Mouse (Mus musculus): ENCODE results near the gene Gas2l3. TPM values are rescaled to one million over a fixed set of nuclear protein-coding genes. Genes with fewer than 3 reads are reported as not detected.

Gene Gas2l3
- polyA plus RNA-seq, 1 experiment from 2014 or later, result 5.2 TPM

DNA sequence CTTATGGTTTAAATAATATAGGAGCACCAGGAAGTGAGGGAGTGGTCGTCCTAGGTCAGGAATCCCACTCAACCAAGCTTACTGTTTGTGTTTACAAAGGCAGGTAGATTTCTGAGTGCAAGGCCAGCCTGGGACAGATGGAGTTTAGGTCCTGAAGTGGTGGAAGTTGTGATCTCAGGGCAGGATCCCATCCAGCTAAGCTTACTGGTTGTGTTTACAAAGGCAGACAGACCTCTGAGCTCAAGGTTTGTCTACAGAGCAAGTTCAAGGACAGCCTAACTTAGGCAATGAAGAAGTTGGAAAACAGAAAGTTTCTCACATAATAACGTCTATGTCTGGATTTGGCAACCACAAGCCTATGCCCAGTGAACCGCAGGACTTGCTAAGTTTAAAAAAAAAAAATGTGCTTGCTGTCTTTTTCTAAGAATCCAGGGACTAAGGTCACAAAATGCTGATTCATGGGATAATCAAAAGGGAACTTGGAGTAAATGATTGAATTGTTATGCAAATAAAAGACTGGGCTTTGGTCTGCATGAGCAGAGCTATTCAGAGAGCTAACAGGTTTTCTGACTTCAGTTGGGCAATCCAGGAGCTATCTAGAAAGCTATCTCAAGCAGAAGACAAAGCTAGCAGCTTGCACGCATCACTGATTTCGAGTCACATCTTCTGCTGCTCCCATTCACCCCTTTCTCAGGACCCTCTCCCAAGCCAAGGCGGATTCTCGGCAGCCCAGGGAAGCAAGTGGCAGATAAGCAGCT lies 27.0 kb upstream of the Gas2l3 start:
- Histone ChIP-seq H3K27me3 (no peaks in the 10 kb centered on the region), H3K4me3 (replicated peaks) (no peak overlapping the region), H3K27ac (replicated peaks) (no peak overlapping the region), H3K36me3 (replicated peaks) (0 out of 2 replicates have a peak, but pooled peaks cover 4% of the 10 kb centered on the region), H3K9me3 (replicated peaks) (no peaks in the 10 kb centered on the region), H3K4me1 (replicated peaks) (no peaks in the 10 kb centered on the region), H3K9ac (no peak overlapping the region), H3K4me2 (no peak overlapping the region)
- WGBS (ENCODE audit: insufficient replicate concordance), result 56% methylated on average over 7 of the region's 7 CpGs
- ATAC-seq (ENCODE audit: insufficient read depth), result no peak

DNA sequence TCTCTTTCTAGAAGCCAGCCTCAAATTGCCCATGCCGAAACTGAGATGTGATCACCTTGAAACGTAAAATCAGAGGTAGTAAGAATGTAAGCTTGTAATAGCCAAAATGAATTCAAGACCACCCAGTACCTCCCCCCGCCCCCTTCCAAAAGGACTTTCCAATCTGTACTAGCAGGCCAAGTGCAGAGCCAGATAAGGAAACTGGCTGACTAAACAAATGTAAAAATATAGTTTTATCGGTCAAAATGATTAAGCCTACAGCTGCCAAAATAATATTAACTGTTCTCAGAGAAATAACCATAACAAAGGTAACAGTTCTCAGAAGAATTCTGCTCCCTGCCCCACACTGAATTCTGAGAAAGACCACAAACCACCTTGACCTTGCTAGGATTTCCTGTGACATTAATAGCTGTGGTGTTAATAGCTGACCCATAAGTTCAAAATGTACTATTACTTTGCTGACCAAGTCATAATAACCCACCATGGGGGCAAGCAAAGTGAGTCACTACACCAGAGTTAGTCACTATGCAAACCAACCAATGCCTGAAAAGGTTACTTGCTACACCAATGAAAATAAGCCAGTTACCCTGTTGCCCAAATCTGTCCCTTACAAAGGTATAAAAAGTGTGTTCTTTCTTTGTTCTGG lies 21.1 kb upstream of the Gas2l3 start:
- H3K9ac ChIP-seq, result no peak overlapping the region
- ATAC-seq (ENCODE audit: insufficient read depth), result no peak
- no peak overlapping the region for H3K4me3 ChIP-seq (replicated peaks)
- H3K4me2 ChIP-seq, result no peak overlapping the region
- H3K27me3 ChIP-seq, result no peaks in the 10 kb centered on the region
- no peaks in the 10 kb centered on the region for H3K4me1 ChIP-seq (replicated peaks)
- WGBS (ENCODE audit: insufficient replicate concordance), result 53% methylated on average over 4 of the region's 4 CpGs
- H3K27ac ChIP-seq (replicated peaks), result no peak overlapping the region
- H3K36me3 ChIP-seq (replicated peaks), result 0 out of 2 replicates have a peak, but pooled peaks cover 2% of the 10 kb centered on the region
- no peaks in the 10 kb centered on the region for H3K9me3 ChIP-seq (replicated peaks)

DNA sequence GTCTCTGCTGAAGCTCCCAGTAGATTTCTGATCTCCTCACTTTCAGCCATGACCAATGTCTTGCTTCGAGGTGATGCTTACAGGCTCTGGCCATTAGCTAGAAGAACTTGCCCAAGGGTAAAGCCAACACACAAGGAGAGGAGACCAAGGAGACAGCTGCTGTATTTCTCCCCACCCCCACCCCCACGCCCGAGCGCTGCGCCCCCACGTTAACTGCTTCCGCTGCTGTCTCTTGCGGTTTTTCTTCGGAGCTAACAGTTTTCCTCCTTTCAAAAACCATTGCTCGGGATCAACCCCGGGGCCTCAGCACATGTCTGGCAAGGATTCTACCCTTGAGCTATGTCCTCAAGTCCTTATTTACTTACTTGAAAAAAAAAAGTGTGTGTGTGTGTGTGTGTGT lies 19.1 kb upstream of the Gas2l3 start:
- H3K9me3 ChIP-seq (replicated peaks), result no peaks in the 10 kb centered on the region
- H3K27me3 ChIP-seq, result no peaks in the 10 kb centered on the region
- no peak overlapping the region for H3K4me2 ChIP-seq
- H3K9ac ChIP-seq, result no peak overlapping the region
- no peak overlapping the region for H3K27ac ChIP-seq (replicated peaks)
- no peaks in the 10 kb centered on the region for H3K36me3 ChIP-seq (replicated peaks)
- peaks cover 3% of the 10 kb centered on the region; the same call in 1 of the 2 replicates for H3K4me1 ChIP-seq (replicated peaks)
- H3K4me3 ChIP-seq (replicated peaks), result no peak overlapping the region
- ATAC-seq (ENCODE audit: insufficient read depth), result no peak
- WGBS (ENCODE audit: insufficient replicate concordance), result 65% methylated on average over 11 of the region's 11 CpGs

DNA sequence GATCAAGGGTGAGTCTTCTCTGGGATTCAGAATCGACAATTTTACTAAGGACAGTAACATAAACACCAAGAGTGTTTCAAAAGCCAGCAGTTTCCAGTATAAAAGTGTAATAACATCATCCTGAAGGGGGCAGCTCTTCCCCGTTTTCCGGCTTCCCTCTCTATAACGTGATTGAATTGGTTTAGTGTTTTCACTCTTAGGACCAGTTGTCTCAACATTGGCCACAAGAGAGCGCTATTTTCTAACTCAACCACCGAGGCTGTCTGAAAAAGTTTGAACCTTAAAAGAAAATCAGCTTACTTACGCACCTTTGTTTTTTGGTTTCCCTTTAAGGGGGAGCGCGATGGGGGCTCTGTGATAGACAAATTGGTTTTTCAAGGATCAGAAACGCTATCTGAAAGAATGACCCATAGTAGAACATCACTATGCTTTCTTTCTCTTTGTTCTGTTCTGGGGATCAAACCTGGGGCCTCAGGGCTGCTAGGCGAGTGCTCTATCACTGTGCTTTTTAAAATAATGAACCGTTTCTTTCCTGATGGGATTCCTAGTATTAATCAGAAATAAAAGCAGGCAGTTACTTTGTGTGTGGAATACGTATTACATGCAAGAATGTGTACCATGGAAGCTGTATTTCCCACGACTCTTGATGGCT lies 18.2 kb upstream of the Gas2l3 start:
- H3K4me3 ChIP-seq (replicated peaks), result no peak overlapping the region
- H3K27me3 ChIP-seq, result no peaks in the 10 kb centered on the region
- peak overlapping the region; percentile 20; the same call in 1 of the 2 replicates for H3K4me2 ChIP-seq
- no peak overlapping the region for H3K27ac ChIP-seq (replicated peaks)
- peaks cover 3% of the 10 kb centered on the region; the same call in 1 of the 2 replicates for H3K4me1 ChIP-seq (replicated peaks)
- H3K9me3 ChIP-seq (replicated peaks), result no peaks in the 10 kb centered on the region
- no peak overlapping the region for H3K9ac ChIP-seq
- ATAC-seq (ENCODE audit: insufficient read depth), result peak; percentile 13; the same call in 1 of the 2 replicates
- WGBS (ENCODE audit: insufficient replicate concordance), result 17% methylated on average over 14 of the region's 14 CpGs
- no peaks in the 10 kb centered on the region for H3K36me3 ChIP-seq (replicated peaks)

DNA sequence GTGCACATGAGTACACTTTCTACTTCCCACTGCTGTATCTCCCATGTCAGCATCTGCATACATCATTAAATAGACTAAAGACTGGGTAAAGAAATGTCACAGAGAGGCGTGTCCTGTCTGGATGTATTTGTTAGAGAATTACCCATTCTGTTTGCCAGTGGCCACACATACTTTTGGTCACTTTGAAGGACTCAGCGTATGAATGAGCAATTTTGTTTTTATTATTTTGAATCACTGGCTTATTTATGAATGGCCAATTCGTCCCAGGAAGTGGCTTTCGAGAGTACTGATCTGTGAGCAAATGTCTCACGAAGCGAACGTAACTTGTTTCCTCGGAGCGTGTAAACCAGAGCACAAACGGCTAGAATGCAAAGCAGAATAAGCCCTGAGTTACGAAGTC lies 17.2 kb upstream of the Gas2l3 start:
- H3K27ac ChIP-seq (replicated peaks), result no peak overlapping the region
- no peak for ATAC-seq (ENCODE audit: insufficient read depth)
- no peaks in the 10 kb centered on the region for H3K9me3 ChIP-seq (replicated peaks)
- H3K4me2 ChIP-seq, result no peak overlapping the region
- 83% methylated on average over 11 of the region's 11 CpGs for WGBS (ENCODE audit: insufficient replicate concordance)
- peaks cover 3% of the 10 kb centered on the region; the same call in 1 of the 2 replicates for H3K4me1 ChIP-seq (replicated peaks)
- no peak overlapping the region for H3K4me3 ChIP-seq (replicated peaks)
- no peaks in the 10 kb centered on the region for H3K27me3 ChIP-seq
- H3K9ac ChIP-seq, result no peak overlapping the region
- no peaks in the 10 kb centered on the region for H3K36me3 ChIP-seq (replicated peaks)

DNA sequence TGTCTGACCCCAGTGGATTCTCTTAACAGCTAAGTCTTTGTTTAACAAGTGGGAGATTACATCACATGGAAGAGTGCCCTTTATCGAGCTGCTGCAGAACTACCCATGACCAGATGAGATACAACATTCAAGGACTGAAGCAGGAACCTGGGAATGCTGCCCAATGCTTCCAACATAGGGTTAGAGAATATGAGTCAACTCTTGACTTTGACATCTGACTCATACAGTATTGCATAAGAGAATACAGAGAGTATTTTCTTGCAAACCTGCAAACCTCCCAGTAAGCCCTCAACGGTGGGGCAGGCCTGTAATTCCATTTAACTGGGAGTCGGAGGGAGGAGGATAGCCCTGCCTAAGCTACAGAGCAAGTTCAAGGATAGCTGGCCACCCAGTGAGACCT lies 15.0 kb upstream of the Gas2l3 start:
- Histone ChIP-seq H3K4me3 (replicated peaks) (no peak overlapping the region), H3K27ac (replicated peaks) (peak overlapping the region; percentile 64), H3K9ac (no peak overlapping the region), H3K36me3 (replicated peaks) (no peaks in the 10 kb centered on the region), H3K4me2 (no peak overlapping the region), H3K9me3 (replicated peaks) (no peaks in the 10 kb centered on the region), H3K27me3 (no peaks in the 10 kb centered on the region), H3K4me1 (replicated peaks) (peaks cover 3% of the 10 kb centered on the region; the same call in 1 of the 2 replicates)
- WGBS (ENCODE audit: insufficient replicate concordance), result 60% methylated on average over 3 of the region's 3 CpGs
- ATAC-seq (ENCODE audit: insufficient read depth), result peak; percentile 76

DNA sequence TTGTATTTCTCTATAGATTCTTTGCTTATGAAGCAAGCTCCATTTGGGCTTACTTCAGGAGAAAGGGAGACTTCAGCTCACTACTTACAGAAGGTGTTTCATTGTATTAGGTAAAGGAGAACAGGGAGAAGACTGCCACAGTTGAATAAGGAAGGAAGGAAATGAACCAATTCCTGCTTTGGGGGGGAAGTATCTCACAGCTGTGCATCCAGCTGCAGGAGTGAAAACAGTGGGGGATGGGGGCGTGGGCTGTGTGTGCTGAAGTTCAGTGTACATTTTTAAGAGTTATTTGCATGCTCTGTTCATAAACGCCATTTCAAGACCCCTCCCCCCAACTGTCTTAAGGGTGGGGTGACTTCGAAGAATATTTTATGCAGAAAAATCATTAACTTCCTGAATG lies 10.0 kb upstream of the Gas2l3 start:
- 37% methylated on average over 3 of the region's 3 CpGs for WGBS (ENCODE audit: insufficient replicate concordance)
- Histone ChIP-seq H3K36me3 (replicated peaks) (no peaks in the 10 kb centered on the region), H3K27me3 (no peaks in the 10 kb centered on the region), H3K4me3 (replicated peaks) (no peak overlapping the region), H3K4me1 (replicated peaks) (peaks cover 4% of the 10 kb centered on the region; the same call in 1 of the 2 replicates), H3K9me3 (replicated peaks) (no peaks in the 10 kb centered on the region), H3K27ac (replicated peaks) (no peak overlapping the region), H3K9ac (no peak overlapping the region), H3K4me2 (no peak overlapping the region)
- ATAC-seq (ENCODE audit: insufficient read depth), result no peak

DNA sequence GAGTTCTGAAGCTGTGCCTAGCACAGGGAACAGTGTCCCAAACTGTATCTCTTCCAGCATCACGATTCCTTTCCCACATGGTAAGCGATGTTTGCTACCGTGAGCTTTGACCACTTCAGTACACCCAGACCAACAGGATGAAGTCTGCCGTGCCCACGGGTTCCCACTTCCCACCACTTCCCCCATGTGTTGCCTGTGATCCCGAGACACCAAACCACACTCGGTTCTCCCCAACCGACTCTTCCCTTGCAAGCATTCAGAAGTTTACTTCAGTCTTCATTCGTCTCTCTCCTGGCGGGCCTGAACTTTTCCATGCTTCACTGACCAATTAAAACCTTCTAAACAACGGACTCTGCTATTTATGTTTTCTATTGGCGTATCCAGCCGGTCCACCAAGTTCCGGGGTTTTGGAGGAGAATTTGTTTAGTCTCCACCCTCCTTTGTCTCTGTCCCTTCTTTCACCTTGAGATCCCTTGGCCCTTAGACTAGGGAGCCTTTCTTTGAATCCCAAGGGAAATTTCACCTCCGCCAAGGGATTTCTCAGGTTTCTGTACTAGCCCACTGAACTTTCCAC lies 9.4 kb upstream of the Gas2l3 start:
- Histone ChIP-seq H3K9me3 (replicated peaks) (no peaks in the 10 kb centered on the region), H3K4me1 (replicated peaks) (peaks cover 4% of the 10 kb centered on the region; the same call in 1 of the 2 replicates), H3K4me3 (replicated peaks) (no peak overlapping the region), H3K27me3 (no peaks in the 10 kb centered on the region), H3K27ac (replicated peaks) (no peak overlapping the region), H3K36me3 (replicated peaks) (no peaks in the 10 kb centered on the region), H3K4me2 (peak overlapping the region; percentile 39), H3K9ac (no peak overlapping the region)
- WGBS (ENCODE audit: insufficient replicate concordance), result 24% methylated on average over 15 of the region's 15 CpGs
- ATAC-seq (ENCODE audit: insufficient read depth), result no peak

DNA sequence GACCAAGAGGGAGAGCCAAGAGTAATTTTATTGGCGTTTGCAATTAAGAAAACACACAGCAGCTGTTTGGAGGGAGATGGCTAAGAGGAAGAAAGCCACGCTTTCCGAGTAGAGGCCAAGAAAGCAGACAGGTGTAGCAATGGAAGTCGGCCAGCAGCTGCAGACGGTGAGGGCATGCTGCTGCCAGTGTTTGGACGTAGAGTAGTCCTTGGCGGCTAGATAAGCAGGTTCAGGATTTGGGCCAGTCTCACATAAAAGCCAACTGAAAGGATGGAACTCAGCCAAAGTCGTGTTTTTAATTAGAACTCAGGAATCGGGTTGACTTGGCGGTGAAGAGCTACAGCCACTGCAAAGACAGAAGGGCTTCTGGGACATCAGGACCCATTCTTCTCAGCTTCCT lies 6.6 kb upstream of the Gas2l3 start:
- Histone ChIP-seq H3K4me1 (replicated peaks) (peaks cover 4% of the 10 kb centered on the region; the same call in 1 of the 2 replicates), H3K4me2 (no peak overlapping the region), H3K27me3 (no peaks in the 10 kb centered on the region), H3K36me3 (replicated peaks) (no peaks in the 10 kb centered on the region), H3K4me3 (replicated peaks) (no peak overlapping the region), H3K27ac (replicated peaks) (no peak overlapping the region), H3K9ac (no peak overlapping the region), H3K9me3 (replicated peaks) (no peaks in the 10 kb centered on the region)
- ATAC-seq (ENCODE audit: insufficient read depth), result no peak
- WGBS (ENCODE audit: insufficient replicate concordance), result 60% methylated on average over 10 of the region's 10 CpGs

DNA sequence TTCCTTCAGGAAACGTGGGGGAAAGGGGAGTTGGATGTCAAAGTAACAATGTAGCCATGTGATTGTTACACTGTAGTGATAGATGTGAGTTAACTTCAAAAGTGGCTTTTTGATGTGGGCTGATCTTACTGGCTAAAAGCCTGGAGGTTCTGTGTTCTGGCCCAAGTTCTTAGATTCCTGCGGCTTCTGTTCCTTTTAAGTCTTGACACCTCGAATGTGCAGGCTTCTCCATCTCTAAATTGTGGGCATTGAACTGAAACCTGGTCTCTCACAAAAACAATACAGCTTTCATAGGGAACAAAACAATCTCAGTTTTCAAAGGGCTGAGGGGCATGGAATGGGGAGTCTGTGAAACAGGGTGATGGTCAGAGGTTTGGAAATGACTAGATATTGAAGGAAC lies 614 bp upstream of the Gas2l3 start:
- Histone ChIP-seq H3K9me3 (replicated peaks) (no peaks in the 10 kb centered on the region), H3K27me3 (no peaks in the 10 kb centered on the region), H3K9ac (peak overlapping the region; percentile 81), H3K4me3 (replicated peaks) (peak overlapping the region; percentile 92), H3K4me2 (peak overlapping the region; percentile 91), H3K4me1 (replicated peaks) (peaks cover 33% of the 10 kb centered on the region), H3K27ac (replicated peaks) (peak overlapping the region; percentile 77), H3K36me3 (replicated peaks) (peaks cover 7% of the 10 kb centered on the region; the same call in 1 of the 2 replicates)
- WGBS (ENCODE audit: insufficient replicate concordance), result 21% methylated on average over 3 of the region's 3 CpGs
- ATAC-seq (ENCODE audit: insufficient read depth), result no peak

Measured in liver, embryonic 15.5 days (tissue).